Mouse (Mus musculus) hindbrain, embryonic 14.5 days (tissue): ENCODE results near the gene Hist1h2ao. TPM values are rescaled to one million over a fixed set of nuclear protein-coding genes. Genes with fewer than 3 reads are reported as not detected.
"Not testable (repeated sequence)": the region's sequence is repeated elsewhere in the genome, so short reads cannot be mapped to it uniquely, and the experiment has no call there.

Experiments
- ATAC-seq: fragments of 200-750 bp; cut with Nextera tagmentation; 2 replicates; pipeline ENCODE4 v1.8.0; 2017; ENCODE audit warnings: moderate number of reproducible peaks, mild to moderate bottlenecking, moderate TSS enrichment, moderate library complexity; ENCODE audit not compliant: low FRiP score
- DNase-seq: peaks from one replicate; pipeline ENCODE4 v3.0.0-alpha.2; 2015; ENCODE audit warnings: low spot score
- H3K27ac ChIP-seq: fragments of 300-500 bp; sonication (generic); 2 replicates; pipeline ENCODE4 v1.5.1; 2014; ENCODE audit warnings: mild to moderate bottlenecking, moderate library complexity
- H3K27me3 ChIP-seq: fragments of 300-500 bp; sonication (generic); 2 replicates; pipeline ENCODE4 v1.6.1; 2014; ENCODE audit warnings: mild to moderate bottlenecking, low read length, mixed read lengths; ENCODE audit not compliant: control insufficient read depth, insufficient read depth
- H3K36me3 ChIP-seq: fragments of 300-500 bp; sonication (generic); replicated peaks from 2 replicates; pipeline ENCODE4 v1.6.1; 2014; ENCODE audit not compliant: control insufficient read depth, insufficient read depth
- H3K4me1 ChIP-seq: fragments of 300-500 bp; sonication (generic); replicated peaks from 2 replicates; pipeline ENCODE4 v1.6.1; 2014; ENCODE audit warnings: antibody characterized with exemption, low read length, mixed read lengths; ENCODE audit not compliant: control insufficient read depth, insufficient read depth
- H3K4me2 ChIP-seq: fragments of 300-500 bp; sonication (generic); replicated peaks from 2 replicates; pipeline ENCODE4 v1.6.1; 2014; ENCODE audit warnings: mild to moderate bottlenecking, moderate library complexity
- H3K4me3 ChIP-seq: fragments of 300-500 bp; sonication (generic); replicated peaks from 2 replicates; pipeline ENCODE4 v1.5.1; 2014; ENCODE audit warnings: mild to moderate bottlenecking, low read length
- H3K9ac ChIP-seq: fragments of 300-500 bp; sonication (generic); 2 replicates; pipeline ENCODE4 v1.6.1; 2014
- H3K9me3 ChIP-seq: fragments of 300-500 bp; sonication (generic); 2 replicates; pipeline ENCODE4 v1.6.1; 2016; ENCODE audit warnings: low read length; ENCODE audit not compliant: control insufficient read depth
- WGBS: fragments of 180-500 bp; shearing (Covaris S2); extraction: QIAGEN DNeasy Blood & Tissue Kit; methylation state at CpG from one replicate; pipeline ENCODE4 v1.1.7; 2014; 5-methylcytosine and 5-hydroxymethylcytosine counted together
- polyA plus RNA-seq: library from polyadenylated mRNA; unstranded; fragments of >200 nt; fragmentation: Nextera tagmentation; extraction: Ambion mirVana; gene quantifications from 2 replicates; pipeline ENCODE4 v1.2.1, GENCODE M21; 2014

Gene Hist1h2ao
- polyA plus RNA-seq, 1 experiment from 2014 or later: not detected

DNA sequence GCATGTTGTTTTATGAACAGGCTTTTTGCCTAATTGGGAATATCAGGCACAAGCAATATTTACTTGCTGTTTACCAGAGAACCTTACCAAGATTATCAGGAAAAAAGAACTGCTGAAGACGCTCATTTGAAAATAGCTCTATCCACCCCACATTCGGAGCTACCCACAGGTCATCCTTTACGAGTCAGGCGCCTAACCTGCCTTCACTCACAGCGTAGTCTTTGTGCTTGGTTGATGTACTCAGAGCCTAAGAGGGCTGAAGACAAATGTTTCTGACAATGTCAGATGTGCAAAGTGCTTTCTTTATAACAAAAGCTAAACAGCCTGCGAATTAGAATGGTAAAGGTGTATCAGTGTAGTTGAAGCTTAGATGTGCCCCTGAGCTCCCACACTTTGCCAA, 26.0 kb upstream of the Hist1h2ao start:
- DNase-seq: no peak
- H3K9me3 ChIP-seq: no peaks in the 10 kb centered on the region
- peak overlapping the region; percentile 61 for H3K27ac ChIP-seq
- ATAC-seq: no peak
- peak overlapping the region; percentile 16; the same call in 1 of the 2 replicates for H3K9ac ChIP-seq
- H3K4me3 ChIP-seq: peak overlapping the region; percentile 34; the same call in 1 of the 2 replicates
- H3K4me1 ChIP-seq: peaks cover 38% of the 10 kb centered on the region
- H3K36me3 ChIP-seq: no peaks in the 10 kb centered on the region
- H3K4me2 ChIP-seq: peak overlapping the region; percentile 81
- no peaks in the 10 kb centered on the region for H3K27me3 ChIP-seq
- 17% methylated on average over 6 of the region's 6 CpGs for WGBS

- 2% methylated on average over 8 of the region's 8 CpGs for WGBS
- Histone ChIP-seq H3K4me3 (peak overlapping the region; percentile 33), H3K27ac (peak overlapping the region; percentile 70), H3K27me3 (no peaks in the 10 kb centered on the region), H3K36me3 (no peaks in the 10 kb centered on the region), H3K9ac (peak overlapping the region; percentile 49), H3K9me3 (no peaks in the 10 kb centered on the region), H3K4me1 (peaks cover 31% of the 10 kb centered on the region), H3K4me2 (peak overlapping the region; percentile 66)
- peak; percentile 20 for DNase-seq
- no peak for ATAC-seq
These were observed 23.9 kb upstream of the Hist1h2ao start for GRCm38 (mm10) chr13:21786189-21786898.

- DNase-seq (peak; percentile 100), ATAC-seq (peak; percentile 95)
- Histone ChIP-seq H3K4me1 (peaks cover 31% of the 10 kb centered on the region), H3K27ac (peak within 1 kb of the TSS; percentile 70), H3K4me3 (peak within 1 kb of the TSS; percentile 33), H3K9ac (peak within 1 kb of the TSS; percentile 49), H3K4me2 (peak within 1 kb of the TSS; percentile 66)
- H3K27me3 ChIP-seq, H3K9me3 ChIP-seq, H3K36me3 ChIP-seq: not testable (repeated sequence)
- WGBS: under 1% methylated on average over 33 of the region's 63 CpGs
These were observed 23.2 kb upstream of the Hist1h2ao start, which contains the start of the genes Hist1h2an and Hist1h2bp for GRCm38 (mm10) chr13:21786899-21787629. Gene Hist1h2an (minus strand): TSS chr13:21787218. Gene Hist1h2bp (plus strand): TSS chr13:21787461.

- peaks cover 26% of the 10 kb centered on the region for H3K4me1 ChIP-seq
- peak overlapping the region; percentile 44; the same call in 1 of the 2 replicates for H3K9ac ChIP-seq
- peak overlapping the region; percentile 66 for H3K4me2 ChIP-seq
- H3K36me3 ChIP-seq: no peaks in the 10 kb centered on the region
- no peaks in the 10 kb centered on the region for H3K9me3 ChIP-seq
- no peaks in the 10 kb centered on the region for H3K27me3 ChIP-seq
- no peak for DNase-seq
- H3K4me3 ChIP-seq: peak overlapping the region; percentile 33
- peak overlapping the region; percentile 1; the same call in 1 of the 2 replicates for H3K27ac ChIP-seq
- peak; percentile 17; the same call in 1 of the 2 replicates for ATAC-seq
- 15% methylated on average over 14 of the region's 21 CpGs for WGBS
These were observed 22.3 kb upstream of the Hist1h2ao start for GRCm38 (mm10) chr13:21787760-21788593.

DNA sequence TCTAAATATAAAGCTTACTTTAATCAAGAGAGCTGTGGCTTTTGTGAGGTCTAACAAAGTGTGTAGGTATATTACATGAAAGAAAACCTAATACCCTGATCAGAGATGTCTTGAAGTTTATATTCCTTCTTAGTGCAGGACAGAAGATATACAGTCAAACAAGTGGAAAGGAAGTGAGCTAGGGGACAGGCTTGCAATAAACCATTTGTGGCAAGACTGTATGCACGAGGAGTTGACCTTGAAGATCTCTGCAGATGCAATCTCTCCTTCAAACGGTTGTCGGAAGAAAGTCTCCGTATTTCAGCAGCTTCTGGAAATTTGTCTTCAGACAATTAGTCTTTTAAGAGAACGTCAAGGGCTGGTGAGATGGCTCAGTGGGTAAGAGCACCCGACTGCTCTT, 20.3 kb upstream of the Hist1h2ao start:
- Histone ChIP-seq H3K4me1 (peaks cover 21% of the 10 kb centered on the region), H3K4me3 (no peak overlapping the region), H3K27ac (no peak overlapping the region), H3K4me2 (no peak overlapping the region), H3K36me3 (no peaks in the 10 kb centered on the region), H3K27me3 (no peaks in the 10 kb centered on the region), H3K9ac (no peak overlapping the region), H3K9me3 (no peaks in the 10 kb centered on the region)
- no peak for ATAC-seq
- no peak for DNase-seq
- WGBS: 57% methylated on average over 6 of the region's 6 CpGs

- H3K4me2 ChIP-seq: peak overlapping the region; percentile 41
- H3K27ac ChIP-seq: no peak overlapping the region
- DNase-seq (no peak), ATAC-seq (no peak)
- no peaks in the 10 kb centered on the region for H3K27me3 ChIP-seq
- no peaks in the 10 kb centered on the region for H3K36me3 ChIP-seq
- H3K4me3 ChIP-seq: no peak overlapping the region
- 7% methylated on average over 18 of the region's 18 CpGs for WGBS
- no peaks in the 10 kb centered on the region for H3K9me3 ChIP-seq
- H3K4me1 ChIP-seq: peaks cover 21% of the 10 kb centered on the region
- peak overlapping the region; percentile 24; the same call in 1 of the 2 replicates for H3K9ac ChIP-seq
These were observed 19.5 kb upstream of the Hist1h2ao start for GRCm38 (mm10) chr13:21790601-21791283.

DNA sequence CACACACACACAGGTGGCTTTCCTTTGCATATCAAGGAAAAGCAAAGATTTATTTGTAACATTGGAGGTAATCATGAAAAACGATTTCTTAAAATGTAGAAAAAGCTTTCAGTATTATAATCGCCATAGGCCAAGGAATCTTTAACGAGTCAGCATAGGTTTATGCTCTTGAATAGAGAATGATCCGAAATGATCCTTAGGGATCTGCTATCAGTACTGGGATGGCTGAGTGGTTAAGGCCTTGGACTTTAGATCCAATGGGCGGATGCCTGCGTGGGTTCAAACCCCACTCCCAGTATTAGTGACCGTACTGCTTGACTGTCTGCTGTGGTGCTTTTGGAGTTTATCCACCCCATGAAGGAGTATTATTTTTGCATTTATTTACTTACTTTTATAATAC, 14.7 kb upstream of the Hist1h2ao start:
- no peak overlapping the region for H3K27ac ChIP-seq
- 0 out of 2 replicates have a peak, but pooled peaks cover 5% of the 10 kb centered on the region for H3K4me1 ChIP-seq
- no peak overlapping the region for H3K4me3 ChIP-seq
- DNase-seq (no peak), ATAC-seq (no peak)
- no peak overlapping the region for H3K4me2 ChIP-seq
- no peaks in the 10 kb centered on the region for H3K27me3 ChIP-seq
- 92% methylated on average over 7 of the region's 7 CpGs for WGBS
- no peaks in the 10 kb centered on the region for H3K36me3 ChIP-seq
- H3K9me3 ChIP-seq: no peaks in the 10 kb centered on the region
- no peak overlapping the region for H3K9ac ChIP-seq

GRCm38 (mm10) chr13:21797163-21797562, 13.1 kb upstream of the Hist1h2ao start:
- not testable (repeated sequence) for H3K4me2 ChIP-seq, H3K9ac ChIP-seq, DNase-seq, H3K4me3 ChIP-seq, H3K36me3 ChIP-seq, H3K27me3 ChIP-seq, H3K4me1 ChIP-seq, H3K27ac ChIP-seq, H3K9me3 ChIP-seq, ATAC-seq
